Mouse (Mus musculus) CH12.LX (cell line): ENCODE data around the gene Coq2. TPM values are rescaled to one million over a fixed set of nuclear protein-coding genes. Genes with fewer than 3 reads are reported as not detected.
A peak's percentile ranks its signal among the peaks of the same experiment; 100 is the strongest.

ENCODE experiments used
- DNase-seq: peaks from one replicate; pipeline ENCODE4 v3.0.0-alpha.2; 2013; ENCODE audit errors: extremely low read depth
- H3K27ac ChIP-seq: 2 replicates; pipeline ENCODE4 v1.5.1; 2012; ENCODE audit warnings: low read depth, mild to moderate bottlenecking, control low read depth, moderate library complexity; ENCODE audit not compliant: insufficient read depth
- H3K27me3 ChIP-seq: replicated peaks from 2 replicates; pipeline ENCODE3; 2012; ENCODE audit warnings: inconsistent platforms
- H3K36me3 ChIP-seq, 2 experiments: replicated peaks in 1 of 2; 2 replicates each; pipeline versions ENCODE3 to v1.6.1; 2012; ENCODE audit warnings: inconsistent platforms in 1 of 2, low read length in 1 of 2, mild to moderate bottlenecking in 1 of 2, mixed read lengths in 1 of 2, moderate library complexity in 1 of 2; ENCODE audit not compliant: control insufficient read depth in 1 of 2, insufficient read depth in 1 of 2
- H3K4me1 ChIP-seq, 2 experiments: 2 replicates each; pipeline ENCODE4 v1.6.1; 2012; ENCODE audit warnings: inconsistent platforms in 1 of 2, moderate library complexity in 1 of 2; ENCODE audit not compliant: insufficient read depth in 2 of 2, control insufficient read depth in 1 of 2
- H3K4me2 ChIP-seq: 2 replicates; pipeline ENCODE4 v1.6.1; 2012; ENCODE audit warnings: low read depth, mild to moderate bottlenecking, control low read depth; ENCODE audit not compliant: poor library complexity, insufficient read depth, severe bottlenecking
- H3K4me3 ChIP-seq, 3 experiments: fragments of 150-350 bp in 1 of 3; sonication (generic) in 1 of 3; replicated peaks in 1 of 3; 2 replicates each; pipeline versions ENCODE3 to v1.5.1; 2011 to 2012; ENCODE audit warnings: low read depth in 2 of 3, low read length in 2 of 3, mild to moderate bottlenecking in 2 of 3, moderate library complexity in 2 of 3, control low read depth in 1 of 3, improper control_type of control experiment in 1 of 3, inconsistent platforms in 1 of 3, mixed read lengths in 1 of 3; ENCODE audit not compliant: poor library complexity in 1 of 3
- H3K79me2 ChIP-seq: replicated peaks from 2 replicates; pipeline ENCODE4 v1.6.1; 2012; ENCODE audit warnings: mild to moderate bottlenecking, moderate library complexity; ENCODE audit not compliant: control insufficient read depth, poor library complexity, insufficient read depth, severe bottlenecking; ENCODE audit errors: extremely low read depth
- H3K9ac ChIP-seq: 2 replicates; pipeline ENCODE4 v1.6.1; 2012; ENCODE audit warnings: low read depth, mild to moderate bottlenecking, control low read depth, moderate library complexity; ENCODE audit not compliant: insufficient read depth
- H3K9me3 ChIP-seq: replicated peaks from 2 replicates; pipeline ENCODE3; 2012; ENCODE audit warnings: low read length, inconsistent platforms, mixed read lengths
- BHLHE40 ChIP-seq: IDR thresholded peaks from 2 replicates; pipeline ENCODE4 v1.6.1; 2011; ENCODE audit warnings: mild to moderate bottlenecking, low read depth, low read length, improper control_type of control experiment
- CHD1 ChIP-seq: IDR thresholded peaks from 2 replicates; pipeline ENCODE4 v1.6.1; 2012; ENCODE audit warnings: low read depth, low read length, improper control_type of control experiment, inconsistent platforms
- CTCF ChIP-seq, 2 experiments: IDR thresholded peaks in 1 of 2; conservative IDR thresholded peaks in 1 of 2; 2 replicates each; pipeline ENCODE4 v1.5.1; 2011 to 2012; ENCODE audit warnings: low read depth in 2 of 2, low read length in 2 of 2, improper control_type of control experiment in 1 of 2, inconsistent platforms in 1 of 2, mild to moderate bottlenecking in 1 of 2, moderate library complexity in 1 of 2
- ELF1 ChIP-seq: IDR thresholded peaks from 2 replicates; pipeline ENCODE4 v1.6.1; 2014; ENCODE audit warnings: low read depth, mild to moderate bottlenecking, inconsistent platforms, low read length, improper control_type of control experiment
- EP300 ChIP-seq: IDR thresholded peaks from 2 replicates; pipeline ENCODE4 v1.6.1; 2011; ENCODE audit warnings: low read length, improper control_type of control experiment
- ETS1 ChIP-seq: conservative IDR thresholded peaks from 2 replicates; pipeline ENCODE4 v1.6.1; 2012; ENCODE audit warnings: low read depth, mild to moderate bottlenecking, inconsistent platforms, low read length, improper control_type of control experiment, moderate library complexity
- GABPA ChIP-seq: IDR thresholded peaks from 2 replicates; pipeline ENCODE4 v1.6.1; 2012; ENCODE audit warnings: low read depth, low read length, improper control_type of control experiment, inconsistent platforms; ENCODE audit not compliant: insufficient replicate concordance
- HCFC1 ChIP-seq: IDR thresholded peaks from 2 replicates; pipeline ENCODE4 v1.6.1; 2012; ENCODE audit warnings: low read depth, mild to moderate bottlenecking, inconsistent platforms, low read length, improper control_type of control experiment
- IRF4 ChIP-seq: IDR thresholded peaks from 2 replicates; pipeline ENCODE4 v1.6.1; 2014; ENCODE audit warnings: low read depth, mild to moderate bottlenecking, inconsistent platforms, low read length, improper control_type of control experiment
- JUN ChIP-seq: IDR thresholded peaks from 2 replicates; pipeline ENCODE4 v1.6.1; 2011; ENCODE audit warnings: low read depth, mild to moderate bottlenecking, low read length, improper control_type of control experiment, moderate library complexity; ENCODE audit not compliant: insufficient read depth
- JUND ChIP-seq: conservative IDR thresholded peaks from 2 replicates; pipeline ENCODE4 v1.6.1; 2011; ENCODE audit warnings: low read depth, low read length, improper control_type of control experiment
- MAFK ChIP-seq: IDR thresholded peaks from 2 replicates; pipeline ENCODE4 v1.6.1; 2011; ENCODE audit warnings: low read length, improper control_type of control experiment; ENCODE audit not compliant: insufficient replicate concordance
- MAX ChIP-seq: IDR thresholded peaks from 2 replicates; pipeline ENCODE4 v1.6.1; 2011; ENCODE audit warnings: low read length, improper control_type of control experiment
- MAZ ChIP-seq: IDR thresholded peaks from 2 replicates; pipeline ENCODE4 v1.6.1; 2012; ENCODE audit warnings: low read depth, mild to moderate bottlenecking, inconsistent platforms, low read length, improper control_type of control experiment, moderate library complexity
- MEF2A ChIP-seq: IDR thresholded peaks from 2 replicates; pipeline ENCODE4 v1.6.1; 2014; ENCODE audit warnings: low read depth, mild to moderate bottlenecking, inconsistent platforms, low read length, improper control_type of control experiment, borderline replicate concordance
- MXI1 ChIP-seq: IDR thresholded peaks from 2 replicates; pipeline ENCODE4 v1.6.1; 2011; ENCODE audit warnings: mild to moderate bottlenecking, low read depth, low read length, improper control_type of control experiment
- MYC ChIP-seq: IDR thresholded peaks from 2 replicates; pipeline ENCODE4 v1.6.1; 2011; ENCODE audit warnings: low read depth, mild to moderate bottlenecking, improper control_type of control experiment, low read length
- NELFE ChIP-seq: IDR thresholded peaks from 2 replicates; pipeline ENCODE4 v1.6.1; 2011; ENCODE audit warnings: low read depth, low read length, improper control_type of control experiment
- NRF1 ChIP-seq: IDR thresholded peaks from 2 replicates; pipeline ENCODE4 v1.6.1; 2014; ENCODE audit warnings: low read depth, mild to moderate bottlenecking, inconsistent platforms, low read length, improper control_type of control experiment, moderate library complexity
- PAX5 ChIP-seq: IDR thresholded peaks from 2 replicates; pipeline ENCODE4 v1.6.1; 2012; ENCODE audit warnings: low read length, inconsistent platforms, mixed read lengths
- POLR2AphosphoS2 ChIP-seq: IDR thresholded peaks from 2 replicates; pipeline ENCODE4 v1.6.1; 2011; ENCODE audit warnings: low read depth, low read length, improper control_type of control experiment
- RAD21 ChIP-seq: IDR thresholded peaks from 2 replicates; pipeline ENCODE4 v1.6.1; 2011; ENCODE audit warnings: low read depth, mild to moderate bottlenecking, low read length, improper control_type of control experiment, moderate library complexity
- SIN3A ChIP-seq: IDR thresholded peaks from 2 replicates; pipeline ENCODE4 v1.6.1; 2012; ENCODE audit warnings: low read length, improper control_type of control experiment, inconsistent platforms
- SMC3 ChIP-seq: IDR thresholded peaks from 2 replicates; pipeline ENCODE4 v1.6.1; 2011; ENCODE audit warnings: low read depth, low read length, improper control_type of control experiment
- USF2 ChIP-seq: conservative IDR thresholded peaks from 2 replicates; pipeline ENCODE4 v1.6.1; 2011; ENCODE audit warnings: low read depth, low read length, improper control_type of control experiment
- dilution Hi-C: fragments of 300-500 bp; cut with MboI; formaldehyde crosslinking; loops from 2 replicates; pipeline ENCODE4 v1.14.3; 2020; ENCODE audit warnings: low sequenced_read_pairs; ENCODE audit not compliant: extremely low pct_unique_long_range_greater_than_20kb, extremely low pct_ligation_motif_present
- in situ Hi-C: fragments of 300-500 bp; cut with MboI; formaldehyde crosslinking; loops from 3 replicates; pipeline ENCODE4 v1.14.3; 2019; ENCODE audit warnings: low sequenced_read_pairs, low pct_ligation_motif_present, low pct_unique_long_range_greater_than_20kb, mixed read lengths
- polyA plus RNA-seq: library from polyadenylated mRNA; unstranded; fragments of >175 nt; gene quantifications from 2 replicates; pipeline ENCODE4 v1.2.1, GENCODE M21; 2012; ENCODE audit warnings: low read depth; ENCODE audit not compliant: insufficient read length
- total RNA-seq, 2 experiments: library from RNA; depleted of rRNA; stranded (reverse); fragments of 300-350 nt in 1 of 2; fragments of >200 nt in 1 of 2; gene quantifications; 2 replicates each; pipeline ENCODE4 v1.2.3; 2012 to 2014

The Coq2 gene
- total and polyA plus RNA-seq, 3 experiments, result 49.1 to 56.5 (median 50.1) TPM

DNA sequence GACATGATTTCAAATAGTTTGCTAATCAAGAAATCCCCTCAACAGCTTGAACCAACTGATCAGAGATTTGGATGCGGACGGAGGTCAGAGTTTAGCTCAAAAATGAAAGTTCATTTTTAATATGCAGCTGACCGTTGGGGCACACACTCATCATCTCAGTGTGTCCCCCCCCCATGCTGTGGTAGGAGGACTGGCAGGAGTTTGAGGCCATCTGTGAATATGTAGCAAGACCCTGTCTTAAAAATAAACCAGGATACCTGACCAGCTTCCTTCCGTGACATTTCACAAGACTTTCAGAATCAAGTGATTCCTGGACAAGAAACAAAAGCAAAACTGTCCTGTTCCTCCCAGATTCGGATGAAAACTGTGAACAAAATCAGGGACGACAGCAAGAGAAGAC is 34.1 kb upstream of the Coq2 start:
- H3K27me3 ChIP-seq, result no peaks in the 10 kb centered on the region
- H3K27ac ChIP-seq, result no peak overlapping the region
- no peaks in the 10 kb centered on the region for H3K9me3 ChIP-seq
- H3K9ac ChIP-seq, result no peak overlapping the region
- H3K4me2 ChIP-seq, result no peak overlapping the region
- TF ChIP-seq ETS1 (no peak), MAZ (no peak), IRF4 (no peak), SIN3A (no peak), JUN (no peak), MXI1 (no peak), NRF1 (no peak), MYC (no peak), BHLHE40 (no peak), EP300 (no peak), PAX5 (no peak), MAX (no peak), USF2 (no peak)
- TF ChIP-seq, all 38 proteins: peak for 0
- Histone ChIP-seq H3K4me3 (no peak overlapping the region), H3K36me3 (no peaks in the 10 kb centered on the region), H3K4me1 (peaks cover 3 to 31% of the 10 kb centered on the region in 2 experiments; a peak in 2 of 4 replicates), H3K79me2 (no peaks in the 10 kb centered on the region)
- dilution Hi-C loops, result no loop called here
- no peak for DNase-seq
- in situ Hi-C loops, result loop anchor here (10.0 kb wide), 1 partner anchor 206 kb away; no protein-coding TSS in a partner anchor

DNA sequence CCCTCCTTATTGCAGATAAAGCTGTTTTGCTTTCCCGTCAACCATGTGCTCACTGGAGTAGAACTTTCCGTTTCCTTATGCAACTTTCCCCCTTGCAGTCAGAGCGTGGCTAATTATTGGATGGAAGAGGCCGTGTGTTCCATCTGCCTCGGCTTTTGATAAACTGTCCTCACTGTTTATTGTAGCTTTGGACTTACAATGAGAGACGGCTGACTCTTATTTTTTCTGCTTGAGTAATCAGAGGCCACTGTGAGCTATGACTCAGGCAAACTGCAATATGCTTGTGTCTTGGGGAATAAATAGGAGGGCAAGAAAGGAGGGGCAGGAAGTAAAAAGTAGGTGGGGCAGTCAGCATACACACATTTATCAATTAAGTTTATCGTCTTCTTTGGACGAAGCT is 31.7 kb upstream of the Coq2 start:
- Histone ChIP-seq H3K27ac (no peak overlapping the region), H3K36me3 (peaks cover 0 to 2% of the 10 kb centered on the region in 2 experiments), H3K9ac (no peak overlapping the region)

DNA sequence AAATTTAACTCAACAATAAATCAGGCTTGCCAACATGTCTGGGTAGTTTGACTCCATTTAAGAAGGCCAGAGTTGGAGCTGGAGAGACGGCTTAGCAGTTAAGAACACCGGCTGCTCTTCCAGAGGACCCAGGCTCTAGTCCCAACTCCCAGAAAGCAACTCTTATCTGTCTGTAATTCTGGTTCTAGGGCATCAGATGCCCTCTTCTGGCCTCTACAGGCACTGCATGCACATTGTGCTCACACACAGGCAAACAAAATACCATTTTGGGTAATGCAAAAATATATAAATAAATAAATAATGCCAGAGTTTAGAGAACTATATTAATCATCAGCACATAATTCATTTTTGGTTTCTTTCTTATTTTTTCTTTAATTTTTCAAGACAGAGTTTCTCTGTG is 29.3 kb upstream of the Coq2 start:
- H3K27ac ChIP-seq, result no peak overlapping the region
- no peak overlapping the region for H3K9ac ChIP-seq
- H3K4me2 ChIP-seq, result no peak overlapping the region
- H3K9me3 ChIP-seq, result no peaks in the 10 kb centered on the region
- peak; percentile 28 for DNase-seq
- in situ Hi-C loops, result loop anchor here (10.0 kb wide), 1 partner anchor 211 kb away; no protein-coding TSS in a partner anchor
- dilution Hi-C loops, result no loop called here
- peaks cover 0 to 2% of the 10 kb centered on the region in 2 experiments for H3K36me3 ChIP-seq
- H3K4me3 ChIP-seq, result no peak overlapping the region
- no peaks in the 10 kb centered on the region for H3K27me3 ChIP-seq
- peaks cover 0 to 12% of the 10 kb centered on the region in 2 experiments; a peak in 3 of 4 replicates for H3K4me1 ChIP-seq
- no peaks in the 10 kb centered on the region for H3K79me2 ChIP-seq
- TF ChIP-seq POLR2AphosphoS2 (no peak), EP300 (no peak), GABPA (no peak), MAZ (no peak), SIN3A (no peak), NRF1 (no peak), MAFK (no peak), CHD1 (no peak), RAD21 (peak; percentile 47), NELFE (no peak), MYC (no peak), SMC3 (peak; percentile 52), MEF2A (no peak), CTCF (conservative IDR thresholded peaks at IDR 0.05 in 1 of 2, IDR thresholded peaks at IDR 0.05 in 1 of 2; ENCODE audit: low read depth in 2 of 2, low read length in 2 of 2) (peak; percentile 32 to 60; a peak in 3 of 4 replicates), JUN (no peak), JUND (no peak), USF2 (no peak), HCFC1 (no peak)

More for the DNA sequence above, 31.7 kb upstream of the Coq2 start:
- Histone ChIP-seq H3K4me2 (no peak overlapping the region), H3K4me1 (peaks cover 0 to 13% of the 10 kb centered on the region in 2 experiments; a peak in 2 of 4 replicates), H3K4me3 (no peak overlapping the region), H3K79me2 (no peaks in the 10 kb centered on the region), H3K9me3 (no peaks in the 10 kb centered on the region), H3K27me3 (no peaks in the 10 kb centered on the region)
- in situ Hi-C loops, result loop anchor here (10.0 kb wide), 1 partner anchor 208 kb away; no protein-coding TSS in a partner anchor
- DNase-seq, result no peak
- TF ChIP-seq ELF1 (no peak), MAX (peak; percentile 44; the same call in 1 of the 2 replicates), NELFE (no peak), EP300 (no peak)
- TF ChIP-seq, all 38 proteins: peak for 1
- dilution Hi-C loops, result no loop called here
